Mouse (Mus musculus): ENCODE measurements around the gene Plcb3.

The Plcb3 gene

GRCm38 (mm10) chr19:6919876-6920740 lies 56.2 kb downstream of the Plcb3 start:
- DNase-seq (ENCODE audit: low spot score) = no peak

DNA sequence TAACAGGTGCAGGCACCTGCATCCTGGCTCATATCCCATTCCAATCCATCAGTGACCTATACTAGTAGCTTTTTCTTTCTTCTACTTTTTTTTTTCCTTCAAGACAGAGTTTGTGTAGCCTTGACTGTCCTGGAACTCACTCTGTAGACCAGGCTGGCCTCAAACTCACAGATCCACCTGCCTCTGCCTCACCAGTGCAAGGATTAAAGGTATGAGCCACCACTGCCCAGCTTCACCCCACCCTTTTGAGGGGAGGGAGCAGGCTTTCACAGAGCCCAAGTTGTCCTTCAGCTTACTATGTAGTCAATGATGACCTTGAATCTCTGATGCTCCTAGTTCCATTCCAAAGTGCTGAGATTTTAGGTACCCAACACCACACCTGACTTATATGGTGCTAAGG lies 56.8 kb downstream of the Plcb3 start:
- DNase-seq (ENCODE audit: low spot score) = no peak

GRCm38 (mm10) chr19:6918321-6918720 lies 57.9 kb downstream of the Plcb3 start:
- DNase-seq (ENCODE audit: low spot score) = no peak

DNA sequence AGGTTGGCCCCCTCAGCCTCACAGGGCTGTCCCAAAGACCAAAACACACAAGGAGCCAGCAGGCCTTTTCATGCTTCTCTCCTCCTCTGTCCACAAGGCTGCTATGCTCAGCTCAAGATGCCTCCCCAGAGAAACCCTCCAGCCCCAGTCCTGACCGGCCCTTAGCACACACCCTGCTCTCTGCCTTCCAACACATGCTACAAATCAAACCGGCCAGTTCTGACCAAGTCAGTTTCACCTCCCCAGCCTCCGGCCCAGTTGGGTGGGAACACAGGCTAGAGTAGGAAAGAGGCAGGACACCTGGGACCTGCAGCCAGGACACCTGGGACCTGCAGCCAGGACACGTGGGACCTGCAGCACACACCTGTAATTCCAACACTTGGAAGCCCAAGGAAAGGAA lies 59.8 kb downstream of the Plcb3 start:
- no peak for DNase-seq (ENCODE audit: low spot score)

GRCm38 (mm10) chr19:6915276-6915675 lies 61.0 kb downstream of the Plcb3 start:
- no peak for DNase-seq (ENCODE audit: low spot score)

GRCm38 (mm10) chr19:6914540-6914939 lies 61.7 kb downstream of the Plcb3 start:
- no peak for DNase-seq (ENCODE audit: low spot score)

DNA sequence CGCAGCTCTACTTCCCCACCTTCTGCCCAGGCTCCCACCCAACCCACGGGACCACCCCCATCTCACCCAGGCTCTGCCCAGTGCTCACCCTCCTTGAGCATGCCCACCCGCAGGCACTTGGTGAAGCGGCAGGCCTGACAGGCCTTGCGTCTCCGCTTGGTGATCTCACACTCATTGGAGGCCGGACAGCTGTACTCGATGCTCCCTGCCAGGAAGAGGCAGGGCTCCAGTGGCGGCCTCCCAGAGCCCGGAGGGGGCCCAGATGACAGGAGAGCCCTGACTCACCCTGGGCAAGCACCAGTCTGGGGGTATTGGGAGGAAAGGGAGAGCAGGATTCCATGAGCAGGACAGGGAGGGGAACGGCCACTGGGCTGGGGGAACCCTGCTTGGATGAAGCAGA lies 62.3 kb downstream of the Plcb3 start:
- no peak for DNase-seq (ENCODE audit: low spot score)

DNA sequence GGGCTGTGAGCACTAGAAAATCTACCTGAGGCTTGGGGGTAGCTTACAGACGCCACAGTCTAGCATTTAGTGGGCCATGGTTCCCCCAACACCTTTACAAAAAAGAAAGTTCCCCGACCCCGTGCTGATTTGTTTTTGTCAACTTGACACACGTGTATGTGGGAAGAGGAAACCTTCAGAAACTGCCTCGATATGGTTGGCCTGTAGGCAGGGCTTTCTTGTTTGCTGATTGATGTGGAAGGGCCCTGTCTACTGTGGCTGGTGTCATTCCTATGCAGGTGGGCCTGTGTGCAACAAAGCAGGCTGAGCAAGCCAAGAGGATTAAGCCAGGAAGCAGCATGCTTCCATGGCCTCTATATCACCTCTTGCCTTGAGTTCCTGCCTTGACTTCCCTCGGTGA lies 63.2 kb downstream of the Plcb3 start:
- DNase-seq (ENCODE audit: low spot score) = no peak

GRCm38 (mm10) chr19:6912205-6912970 lies 63.9 kb downstream of the Plcb3 start:
- no peak for DNase-seq (ENCODE audit: low spot score)

DNA sequence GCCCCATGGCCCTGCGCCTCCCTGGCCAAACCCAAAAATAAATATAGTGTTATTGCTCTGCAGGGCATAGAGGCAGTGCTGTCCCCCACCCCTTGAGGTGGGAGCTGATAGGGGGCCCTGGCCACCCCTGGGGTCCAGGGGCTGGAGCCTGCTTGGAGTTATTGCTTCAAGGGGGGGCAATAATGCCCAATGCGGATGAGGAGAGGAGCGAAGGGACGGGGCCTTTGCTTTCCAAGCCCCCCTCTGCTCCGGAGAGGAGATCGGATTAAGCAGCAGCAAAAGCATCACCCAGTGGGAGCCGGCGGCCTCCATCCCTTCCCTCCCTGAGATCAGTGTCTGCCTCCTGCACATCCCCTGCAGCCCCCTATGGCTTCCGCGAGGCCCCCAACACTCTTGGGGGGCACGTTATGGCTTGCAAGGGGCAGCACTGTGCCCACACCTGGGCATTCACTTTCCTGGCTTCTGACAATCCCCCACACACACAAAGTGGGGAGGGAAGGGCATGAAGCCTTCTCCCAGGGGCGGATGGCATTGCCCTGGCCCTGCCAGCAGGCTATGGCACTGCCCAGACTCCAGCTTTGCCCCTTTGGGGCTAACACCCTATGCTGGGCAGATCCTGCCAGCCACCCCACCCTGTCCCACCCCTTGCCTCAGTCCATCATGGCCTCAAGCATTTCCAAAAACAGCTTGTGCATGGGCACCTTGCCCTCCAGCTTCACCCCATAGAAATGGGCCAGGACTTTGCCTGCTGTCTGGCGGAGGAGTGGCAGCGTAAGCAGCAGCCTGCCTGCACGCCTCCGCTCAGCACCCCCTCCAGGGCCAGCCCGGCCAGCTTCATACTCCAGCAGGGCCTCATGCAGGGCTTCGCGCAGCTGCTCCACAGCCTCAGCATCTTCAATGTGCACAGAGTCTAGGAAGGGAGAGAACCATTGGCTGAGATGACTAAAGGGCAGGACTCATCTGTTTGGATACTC lies 64.9 kb downstream of the Plcb3 start:
- no peak for DNase-seq (ENCODE audit: low spot score)

DNA sequence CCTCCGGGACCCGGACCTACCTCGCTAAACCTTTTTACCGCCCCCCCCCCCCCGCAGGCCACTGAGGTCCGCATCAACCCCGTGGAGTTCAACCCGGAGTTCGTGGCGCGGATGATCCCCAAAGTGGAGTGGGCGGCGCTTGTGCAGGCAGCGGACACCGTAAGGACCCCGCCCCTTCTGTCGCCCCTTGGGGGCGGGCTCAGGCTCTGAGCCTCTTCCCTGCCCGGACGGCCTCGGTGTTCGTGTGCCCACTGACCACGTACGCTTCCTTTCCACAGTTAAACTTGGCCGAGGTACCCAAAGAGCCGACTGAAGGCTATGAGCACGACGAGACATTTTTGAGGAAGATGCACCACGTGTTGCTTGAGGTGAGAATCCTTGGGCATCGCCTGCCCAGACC lies 66.0 kb downstream of the Plcb3 start:
- peak; percentile 40 for DNase-seq (ENCODE audit: low spot score)

DNA sequence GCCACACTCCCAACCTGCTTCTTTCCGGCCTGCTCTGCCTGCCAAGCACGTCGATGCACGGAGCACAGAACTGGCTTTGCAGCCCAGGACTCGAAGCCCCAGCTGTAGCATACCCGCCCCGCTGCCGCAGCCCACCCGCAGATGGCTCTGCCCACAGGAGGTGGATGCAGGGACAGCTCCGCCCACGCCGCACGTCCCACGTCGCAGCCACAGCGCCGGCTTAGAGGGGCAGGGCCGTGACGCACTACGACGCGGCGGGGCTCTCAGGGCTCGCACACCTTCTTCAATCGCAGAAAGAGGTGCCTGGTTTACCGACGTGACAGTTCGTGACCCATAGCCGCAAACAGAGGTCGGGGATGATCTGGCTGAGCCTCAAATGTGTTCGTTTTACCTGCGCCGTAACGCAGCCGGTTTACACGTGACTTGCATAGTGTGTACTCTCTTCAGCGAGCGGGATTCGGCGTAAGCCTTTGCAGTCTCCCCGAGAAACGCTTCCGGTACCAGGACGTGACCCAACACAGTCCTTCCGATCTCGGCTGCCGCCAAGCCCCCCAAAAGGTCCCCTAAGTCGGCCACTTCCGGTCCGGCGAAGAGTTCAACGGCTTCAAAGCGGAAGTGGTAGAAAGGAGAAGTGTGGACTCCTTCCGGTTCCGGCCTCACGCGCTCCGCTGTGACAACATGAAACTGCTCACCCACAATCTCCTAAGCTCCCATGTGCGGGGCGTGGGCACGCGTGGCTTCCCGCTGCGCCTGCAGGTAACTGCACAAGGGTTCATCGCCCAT lies 66.6 kb downstream of the Plcb3 start, which contains the start of the genes Trmt112 and Prdx5:
Gene Trmt112 (plus strand): TSS at position 192 of the 783 bp plus-strand sequence.
Gene Prdx5 (minus strand): TSS at position 600 of the 783 bp plus-strand sequence.
- DNase-seq (ENCODE audit: low spot score) = peak; percentile 75

DNA sequence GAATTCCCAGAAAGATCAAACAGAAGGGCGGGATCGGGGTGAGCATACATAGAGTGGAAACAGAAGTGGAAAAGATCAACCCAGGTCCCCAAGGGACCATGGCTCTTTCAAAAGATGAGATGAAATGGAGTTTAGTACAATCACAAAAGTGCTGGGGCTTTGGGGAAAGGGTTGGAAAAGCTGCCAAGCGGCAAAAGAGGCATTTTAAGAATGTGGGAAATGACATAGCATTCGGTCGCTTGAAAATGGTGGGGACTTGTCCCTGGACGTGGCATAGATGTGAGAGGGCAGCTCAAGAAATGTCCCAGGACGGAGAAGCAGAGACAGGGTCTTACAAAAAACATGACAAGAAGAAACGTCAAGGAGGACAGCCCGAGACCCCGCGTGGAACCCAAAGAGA lies 67.2 kb downstream of the Plcb3 start:
- DNase-seq (ENCODE audit: low spot score) = no peak

GRCm38 (mm10) chr19:6907811-6908540 lies 68.3 kb downstream of the Plcb3 start:
- no peak for DNase-seq (ENCODE audit: low spot score)

- no peak for DNase-seq (ENCODE audit: low spot score)
Measured at GRCm38 (mm10) chr19:6907094-6907493, 69.2 kb downstream of the Plcb3 start.

- DNase-seq (ENCODE audit: low spot score) = no peak
Measured at GRCm38 (mm10) chr19:6906199-6906598, 70.1 kb downstream of the Plcb3 start.

- DNase-seq (ENCODE audit: low spot score) = no peak
Measured at GRCm38 (mm10) chr19:6905498-6906159, 70.6 kb downstream of the Plcb3 start.

GRCm38 (mm10) chr19:6904846-6905245 lies 71.4 kb downstream of the Plcb3 start:
- no peak for DNase-seq (ENCODE audit: low spot score)

DNA sequence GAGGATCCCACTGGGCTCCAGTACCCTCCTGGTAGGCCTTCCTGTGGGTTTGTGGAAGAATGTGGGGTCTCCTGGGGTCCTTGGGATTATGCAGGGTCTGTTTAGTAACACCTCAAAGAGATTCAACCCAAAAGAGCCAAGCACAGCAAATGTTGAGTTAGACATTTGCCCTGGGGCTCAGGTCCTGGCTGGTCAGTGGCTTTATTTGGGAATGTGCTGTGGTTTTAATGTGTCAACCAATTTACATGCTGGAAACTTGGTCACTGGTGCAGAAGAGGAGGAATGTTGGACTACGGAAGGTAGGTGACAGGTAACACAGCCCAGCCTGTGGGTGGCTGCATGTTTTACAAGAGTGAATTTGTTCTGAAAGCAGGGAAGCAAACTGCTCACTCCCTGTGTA lies 73.2 kb downstream of the Plcb3 start:
- DNase-seq (ENCODE audit: low spot score) = no peak
